Mouse (Mus musculus): ENCODE data around the gene Rnf114. TPM values are rescaled to one million over a fixed set of nuclear protein-coding genes. Genes with fewer than 3 reads are reported as not detected.

Gene Rnf114
- polyA plus RNA-seq, 1 experiment from 2014 or later: 114 TPM

DNA sequence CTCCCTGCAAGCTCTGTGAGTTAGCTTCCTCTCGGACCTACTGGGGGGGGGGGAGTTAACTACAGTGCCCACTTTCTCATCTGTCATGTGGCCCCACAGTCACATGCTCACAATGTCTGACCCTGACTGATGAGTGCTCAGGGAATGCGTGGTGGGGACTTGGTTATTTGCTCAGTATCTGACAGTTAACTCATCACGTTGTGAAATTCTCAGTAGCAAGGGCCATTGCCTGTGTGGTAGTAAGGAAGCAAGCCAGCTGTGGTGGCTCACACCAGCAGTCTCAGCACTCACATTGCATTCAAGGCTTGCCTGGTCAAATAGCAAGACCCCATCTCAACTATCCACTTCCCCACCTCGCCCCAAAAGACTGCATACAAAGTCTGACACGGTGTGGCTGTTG is 25.2 kb upstream of the Rnf114 start:
- Histone ChIP-seq H3K27me3 (ENCODE audit: control insufficient read depth, insufficient read depth, low read length) (no peaks in the 10 kb centered on the region), H3K27ac (replicated peaks; ENCODE audit: low read depth, low read length) (no peak overlapping the region), H3K4me1 (ENCODE audit: control insufficient read depth, insufficient read depth, low read length) (no peaks in the 10 kb centered on the region), H3K9ac (ENCODE audit: low read length) (no peak overlapping the region), H3K36me3 (ENCODE audit: control insufficient read depth, insufficient read depth, low read length) (peaks cover 24% of the 10 kb centered on the region), H3K4me3 (ENCODE audit: low read depth, low read length) (no peak overlapping the region), H3K9me3 (ENCODE audit: control insufficient read depth, low read length) (no peaks in the 10 kb centered on the region), H3K4me2 (ENCODE audit: low read depth, severe bottlenecking) (no peak overlapping the region)
- ATAC-seq (ENCODE audit: insufficient number of reproducible peaks, low FRiP score, low TSS enrichment, low read depth) (no peak), DNase-seq (ENCODE audit: low spot score) (no peak)
- WGBS: 87% methylated on average over 5 of the region's 5 CpGs

GRCm38 (mm10) chr2:167468444-167468843 is 24.0 kb upstream of the Rnf114 start:
- H3K4me3 ChIP-seq (ENCODE audit: low read depth, low read length): no peak overlapping the region
- peaks cover 27% of the 10 kb centered on the region for H3K36me3 ChIP-seq (ENCODE audit: control insufficient read depth, insufficient read depth, low read length)
- no peak for DNase-seq (ENCODE audit: low spot score)
- H3K9me3 ChIP-seq (ENCODE audit: control insufficient read depth, low read length): no peaks in the 10 kb centered on the region
- H3K27ac ChIP-seq (replicated peaks; ENCODE audit: low read depth, low read length): no peak overlapping the region
- 81% methylated on average over 6 of the region's 6 CpGs for WGBS
- no peak for ATAC-seq (ENCODE audit: insufficient number of reproducible peaks, low FRiP score, low TSS enrichment, low read depth)
- no peaks in the 10 kb centered on the region for H3K27me3 ChIP-seq (ENCODE audit: control insufficient read depth, insufficient read depth, low read length)
- H3K4me2 ChIP-seq (ENCODE audit: low read depth, severe bottlenecking): no peak overlapping the region
- no peaks in the 10 kb centered on the region for H3K4me1 ChIP-seq (ENCODE audit: control insufficient read depth, insufficient read depth, low read length)
- H3K9ac ChIP-seq (ENCODE audit: low read length): no peak overlapping the region

DNA sequence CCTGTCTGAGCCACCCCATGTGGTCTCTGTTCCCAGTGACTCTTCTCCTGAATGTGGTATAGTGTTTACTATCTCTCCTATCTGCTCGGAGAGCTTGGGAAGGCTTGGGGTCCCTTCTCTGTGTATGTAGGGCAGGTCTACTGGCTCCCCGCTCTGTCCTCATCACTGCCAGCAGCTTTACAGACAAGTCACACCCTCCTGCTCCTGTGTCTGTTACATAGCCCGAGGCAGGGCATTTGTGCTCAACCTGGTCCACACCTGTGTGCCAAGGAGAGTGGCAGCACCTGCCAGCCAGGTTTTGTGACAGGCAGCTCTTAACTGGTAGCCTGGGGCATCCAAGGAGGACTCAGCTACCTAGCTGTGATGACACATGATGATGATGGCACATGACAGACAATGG is 21.8 kb upstream of the Rnf114 start:
- no peak overlapping the region for H3K9ac ChIP-seq (ENCODE audit: low read length)
- no peak for DNase-seq (ENCODE audit: low spot score)
- H3K4me2 ChIP-seq (ENCODE audit: low read depth, severe bottlenecking): no peak overlapping the region
- no peak overlapping the region for H3K4me3 ChIP-seq (ENCODE audit: low read depth, low read length)
- no peak overlapping the region for H3K27ac ChIP-seq (replicated peaks; ENCODE audit: low read depth, low read length)
- peaks cover 35% of the 10 kb centered on the region for H3K36me3 ChIP-seq (ENCODE audit: control insufficient read depth, insufficient read depth, low read length)
- no peaks in the 10 kb centered on the region for H3K4me1 ChIP-seq (ENCODE audit: control insufficient read depth, insufficient read depth, low read length)
- no peaks in the 10 kb centered on the region for H3K27me3 ChIP-seq (ENCODE audit: control insufficient read depth, insufficient read depth, low read length)
- 89% methylated on average over 3 of the region's 3 CpGs for WGBS
- ATAC-seq (ENCODE audit: insufficient number of reproducible peaks, low FRiP score, low TSS enrichment, low read depth): no peak
- H3K9me3 ChIP-seq (ENCODE audit: control insufficient read depth, low read length): no peaks in the 10 kb centered on the region

DNA sequence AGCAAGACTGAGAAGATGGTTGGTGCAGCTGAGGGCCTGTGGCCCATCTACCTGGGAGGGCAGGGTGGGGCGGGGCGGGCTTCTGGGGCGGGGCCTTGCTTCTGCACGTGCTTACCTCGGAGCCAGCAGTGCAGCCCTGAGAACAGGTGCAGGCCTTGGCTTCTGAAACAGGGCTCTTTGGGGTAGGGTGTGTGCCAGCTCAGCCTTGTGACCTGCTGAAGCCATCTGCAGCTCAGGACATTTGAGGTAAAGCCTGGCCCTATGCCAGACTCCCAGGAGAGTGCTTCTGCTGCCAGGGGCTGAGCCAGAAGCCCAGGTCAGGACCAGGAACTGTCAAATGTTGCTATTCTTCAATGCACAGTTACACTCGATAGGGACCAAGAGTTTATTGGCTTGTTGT is 20.9 kb upstream of the Rnf114 start:
- Histone ChIP-seq H3K27me3 (ENCODE audit: control insufficient read depth, insufficient read depth, low read length) (no peaks in the 10 kb centered on the region), H3K9ac (ENCODE audit: low read length) (no peak overlapping the region), H3K27ac (replicated peaks; ENCODE audit: low read depth, low read length) (no peak overlapping the region), H3K4me3 (ENCODE audit: low read depth, low read length) (no peak overlapping the region), H3K4me2 (ENCODE audit: low read depth, severe bottlenecking) (no peak overlapping the region), H3K4me1 (ENCODE audit: control insufficient read depth, insufficient read depth, low read length) (no peaks in the 10 kb centered on the region), H3K36me3 (ENCODE audit: control insufficient read depth, insufficient read depth, low read length) (peaks cover 32% of the 10 kb centered on the region), H3K9me3 (ENCODE audit: control insufficient read depth, low read length) (no peaks in the 10 kb centered on the region)
- ATAC-seq (ENCODE audit: insufficient number of reproducible peaks, low FRiP score, low TSS enrichment, low read depth) (no peak), DNase-seq (ENCODE audit: low spot score) (no peak)
- WGBS: 91% methylated on average over 6 of the region's 6 CpGs

- 90% methylated on average over 6 of the region's 6 CpGs for WGBS
- ATAC-seq (ENCODE audit: insufficient number of reproducible peaks, low FRiP score, low TSS enrichment, low read depth) (no peak), DNase-seq (ENCODE audit: low spot score) (no peak)
Measured at GRCm38 (mm10) chr2:167474218-167474617, 18.2 kb upstream of the Rnf114 start.

GRCm38 (mm10) chr2:167475596-167475995 is 16.8 kb upstream of the Rnf114 start:
- ATAC-seq (ENCODE audit: insufficient number of reproducible peaks, low FRiP score, low TSS enrichment, low read depth) (no peak), DNase-seq (ENCODE audit: low spot score) (no peak)
- H3K9ac ChIP-seq (ENCODE audit: low read length): no peak overlapping the region
- H3K4me2 ChIP-seq (ENCODE audit: low read depth, severe bottlenecking): no peak overlapping the region
- H3K27ac ChIP-seq (replicated peaks; ENCODE audit: low read depth, low read length): no peak overlapping the region
- H3K9me3 ChIP-seq (ENCODE audit: control insufficient read depth, low read length): no peaks in the 10 kb centered on the region
- WGBS: 86% methylated on average over 5 of the region's 5 CpGs
- no peaks in the 10 kb centered on the region for H3K4me1 ChIP-seq (ENCODE audit: control insufficient read depth, insufficient read depth, low read length)
- H3K4me3 ChIP-seq (ENCODE audit: low read depth, low read length): no peak overlapping the region
- peaks cover 18% of the 10 kb centered on the region for H3K36me3 ChIP-seq (ENCODE audit: control insufficient read depth, insufficient read depth, low read length)
- H3K27me3 ChIP-seq (ENCODE audit: control insufficient read depth, insufficient read depth, low read length): no peaks in the 10 kb centered on the region

More at GRCm38 (mm10) chr2:167474218-167474617, 18.2 kb upstream of the Rnf114 start:
- H3K9me3 ChIP-seq (ENCODE audit: control insufficient read depth, low read length): no peaks in the 10 kb centered on the region
- no peak overlapping the region for H3K9ac ChIP-seq (ENCODE audit: low read length)
- no peak overlapping the region for H3K4me3 ChIP-seq (ENCODE audit: low read depth, low read length)
- no peaks in the 10 kb centered on the region for H3K4me1 ChIP-seq (ENCODE audit: control insufficient read depth, insufficient read depth, low read length)
- H3K27me3 ChIP-seq (ENCODE audit: control insufficient read depth, insufficient read depth, low read length): no peaks in the 10 kb centered on the region
- H3K36me3 ChIP-seq (ENCODE audit: control insufficient read depth, insufficient read depth, low read length): peaks cover 27% of the 10 kb centered on the region
- no peak overlapping the region for H3K4me2 ChIP-seq (ENCODE audit: low read depth, severe bottlenecking)
- H3K27ac ChIP-seq (replicated peaks; ENCODE audit: low read depth, low read length): no peak overlapping the region

DNA sequence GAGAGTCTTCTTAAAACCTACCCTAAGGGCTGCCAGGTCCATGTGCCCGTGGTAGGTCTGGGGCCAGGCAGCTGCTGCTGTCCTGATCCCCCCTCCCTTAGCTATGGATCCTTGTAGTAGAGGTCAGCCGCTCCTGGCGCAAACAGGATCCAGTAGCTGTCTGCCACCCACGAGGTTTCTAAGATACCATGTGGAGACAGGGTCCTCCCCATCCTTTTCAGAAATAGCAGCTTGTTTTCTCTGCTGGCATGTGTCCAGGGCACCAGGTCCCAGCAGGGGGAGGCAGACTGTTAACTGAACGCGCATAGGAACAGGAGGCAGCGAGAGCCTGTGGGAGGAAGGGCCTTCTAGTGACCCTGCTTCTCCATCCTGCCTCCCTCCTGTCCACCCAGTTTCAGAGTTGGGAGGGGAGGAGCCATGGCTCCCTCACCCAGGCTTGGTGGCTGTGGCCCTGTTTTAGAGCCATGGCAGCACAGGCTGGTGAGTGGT is 16.2 kb upstream of the Rnf114 start:
- DNase-seq (ENCODE audit: low spot score) (peak; percentile 23), ATAC-seq (ENCODE audit: insufficient number of reproducible peaks, low FRiP score, low TSS enrichment, low read depth) (no peak)
- no peaks in the 10 kb centered on the region for H3K9me3 ChIP-seq (ENCODE audit: control insufficient read depth, low read length)
- no peaks in the 10 kb centered on the region for H3K4me1 ChIP-seq (ENCODE audit: control insufficient read depth, insufficient read depth, low read length)
- H3K4me2 ChIP-seq (ENCODE audit: low read depth, severe bottlenecking): no peak overlapping the region
- no peak overlapping the region for H3K4me3 ChIP-seq (ENCODE audit: low read depth, low read length)
- 39% methylated on average over 7 of the region's 7 CpGs for WGBS
- H3K27ac ChIP-seq (replicated peaks; ENCODE audit: low read depth, low read length): no peak overlapping the region
- H3K36me3 ChIP-seq (ENCODE audit: control insufficient read depth, insufficient read depth, low read length): peaks cover 15% of the 10 kb centered on the region
- H3K27me3 ChIP-seq (ENCODE audit: control insufficient read depth, insufficient read depth, low read length): no peaks in the 10 kb centered on the region
- no peak overlapping the region for H3K9ac ChIP-seq (ENCODE audit: low read length)

- no peak overlapping the region for H3K9ac ChIP-seq (ENCODE audit: low read length)
- no peaks in the 10 kb centered on the region for H3K9me3 ChIP-seq (ENCODE audit: control insufficient read depth, low read length)
- peaks cover 12% of the 10 kb centered on the region for H3K36me3 ChIP-seq (ENCODE audit: control insufficient read depth, insufficient read depth, low read length)
- H3K4me3 ChIP-seq (ENCODE audit: low read depth, low read length): no peak overlapping the region
- no peak for DNase-seq (ENCODE audit: low spot score)
- 87% methylated on average over 4 of the region's 4 CpGs for WGBS
- no peaks in the 10 kb centered on the region for H3K4me1 ChIP-seq (ENCODE audit: control insufficient read depth, insufficient read depth, low read length)
- no peak overlapping the region for H3K4me2 ChIP-seq (ENCODE audit: low read depth, severe bottlenecking)
- H3K27me3 ChIP-seq (ENCODE audit: control insufficient read depth, insufficient read depth, low read length): no peaks in the 10 kb centered on the region
- no peak overlapping the region for H3K27ac ChIP-seq (replicated peaks; ENCODE audit: low read depth, low read length)
- ATAC-seq (ENCODE audit: insufficient number of reproducible peaks, low FRiP score, low TSS enrichment, low read depth): no peak
Measured at GRCm38 (mm10) chr2:167476762-167477161, 15.7 kb upstream of the Rnf114 start.

GRCm38 (mm10) chr2:167478128-167478527 is 14.3 kb upstream of the Rnf114 start:
- Histone ChIP-seq H3K4me2 (ENCODE audit: low read depth, severe bottlenecking) (no peak overlapping the region), H3K4me1 (ENCODE audit: control insufficient read depth, insufficient read depth, low read length) (no peaks in the 10 kb centered on the region), H3K36me3 (ENCODE audit: control insufficient read depth, insufficient read depth, low read length) (peaks cover 14% of the 10 kb centered on the region), H3K27me3 (ENCODE audit: control insufficient read depth, insufficient read depth, low read length) (no peaks in the 10 kb centered on the region), H3K27ac (replicated peaks; ENCODE audit: low read depth, low read length) (no peak overlapping the region), H3K4me3 (ENCODE audit: low read depth, low read length) (no peak overlapping the region), H3K9ac (ENCODE audit: low read length) (no peak overlapping the region), H3K9me3 (ENCODE audit: control insufficient read depth, low read length) (no peaks in the 10 kb centered on the region)
- ATAC-seq (ENCODE audit: insufficient number of reproducible peaks, low FRiP score, low TSS enrichment, low read depth) (no peak), DNase-seq (ENCODE audit: low spot score) (peak; percentile 31)
- WGBS: 36% methylated on average over 2 of the region's 2 CpGs

Measured in limb, embryonic 11.5 days (tissue).